Mouse (Mus musculus) midbrain, postnatal 0 days (tissue): Measurements from ENCODE around the gene Bfsp1. TPM values are rescaled to one million over a fixed set of nuclear protein-coding genes. Genes with fewer than 3 reads are reported as not detected.

Experiments
- ATAC-seq: fragments of 200-750 bp; cut with Nextera tagmentation; 2 replicates; pipeline ENCODE4 v1.8.0; 2017; ENCODE audit warnings: moderate number of reproducible peaks, mild to moderate bottlenecking, moderate TSS enrichment, moderate library complexity; ENCODE audit not compliant: low FRiP score
- DNase-seq: peaks from one replicate; pipeline ENCODE4 v3.0.0-alpha.2; 2015; ENCODE audit warnings: low spot score
- H3K27ac ChIP-seq: fragments of 300-500 bp; sonication (generic); 2 replicates; pipeline ENCODE4 v1.5.1; 2014; ENCODE audit warnings: low read depth, mild to moderate bottlenecking, low read length, mixed read lengths
- H3K27me3 ChIP-seq: fragments of 300-500 bp; sonication (generic); 2 replicates; pipeline ENCODE4 v1.6.1; 2014; ENCODE audit warnings: low read length, control low read depth, mixed read lengths; ENCODE audit not compliant: insufficient read depth
- H3K36me3 ChIP-seq: fragments of 300-500 bp; sonication (generic); 2 replicates; pipeline ENCODE4 v1.6.1; 2014; ENCODE audit warnings: low read length, control low read depth, mixed read lengths; ENCODE audit not compliant: insufficient read depth
- H3K4me1 ChIP-seq: fragments of 300-500 bp; sonication (generic); 2 replicates; pipeline ENCODE4 v1.6.1; 2014; ENCODE audit warnings: mild to moderate bottlenecking, control low read depth, antibody characterized with exemption, low read length, mixed read lengths; ENCODE audit not compliant: insufficient read depth
- H3K4me2 ChIP-seq: fragments of 300-500 bp; sonication (generic); 2 replicates; pipeline ENCODE4 v1.6.1; 2014; ENCODE audit warnings: low read depth, mild to moderate bottlenecking, low read length, mixed read lengths; ENCODE audit not compliant: poor library complexity, severe bottlenecking
- H3K4me3 ChIP-seq: fragments of 300-500 bp; sonication (generic); 2 replicates; pipeline ENCODE4 v1.5.1; 2014; ENCODE audit warnings: low read depth, mild to moderate bottlenecking, low read length, moderate library complexity
- H3K9ac ChIP-seq: fragments of 300-500 bp; sonication (generic); replicated peaks from 2 replicates; pipeline ENCODE4 v1.6.1; 2014; ENCODE audit warnings: mild to moderate bottlenecking, low read length, moderate library complexity, mixed read lengths; ENCODE audit not compliant: poor library complexity, severe bottlenecking
- H3K9me3 ChIP-seq: fragments of 300-500 bp; sonication (generic); 2 replicates; pipeline ENCODE4 v1.6.1; 2016; ENCODE audit warnings: low read length, control low read depth
- CTCF ChIP-seq: IDR thresholded peaks from 2 replicates; pipeline ENCODE4 v1.5.1; 2016; ENCODE audit warnings: antibody characterized with exemption, mild to moderate bottlenecking
- WGBS: fragments of 180-500 bp; shearing (Covaris S2); extraction: QIAGEN DNeasy Blood & Tissue Kit; methylation state at CpG from one replicate; pipeline ENCODE4 v1.1.7; 2014; 5-methylcytosine and 5-hydroxymethylcytosine counted together
- polyA plus RNA-seq: library from polyadenylated mRNA; unstranded; fragments of >200 nt; fragmentation: Nextera tagmentation; extraction: Ambion mirVana; gene quantifications from 2 replicates; pipeline ENCODE4 v1.2.1, GENCODE M21; 2015
- total RNA-seq: library from RNA; depleted of rRNA; stranded (reverse); fragments of >200 nt; gene quantifications from 2 replicates; pipeline ENCODE4 v1.2.3, GENCODE M21; 2014

Bfsp1 gene
- total and polyA plus RNA-seq, 2 experiments from 2014 or later = 1.5 to 2.5 TPM

DNA sequence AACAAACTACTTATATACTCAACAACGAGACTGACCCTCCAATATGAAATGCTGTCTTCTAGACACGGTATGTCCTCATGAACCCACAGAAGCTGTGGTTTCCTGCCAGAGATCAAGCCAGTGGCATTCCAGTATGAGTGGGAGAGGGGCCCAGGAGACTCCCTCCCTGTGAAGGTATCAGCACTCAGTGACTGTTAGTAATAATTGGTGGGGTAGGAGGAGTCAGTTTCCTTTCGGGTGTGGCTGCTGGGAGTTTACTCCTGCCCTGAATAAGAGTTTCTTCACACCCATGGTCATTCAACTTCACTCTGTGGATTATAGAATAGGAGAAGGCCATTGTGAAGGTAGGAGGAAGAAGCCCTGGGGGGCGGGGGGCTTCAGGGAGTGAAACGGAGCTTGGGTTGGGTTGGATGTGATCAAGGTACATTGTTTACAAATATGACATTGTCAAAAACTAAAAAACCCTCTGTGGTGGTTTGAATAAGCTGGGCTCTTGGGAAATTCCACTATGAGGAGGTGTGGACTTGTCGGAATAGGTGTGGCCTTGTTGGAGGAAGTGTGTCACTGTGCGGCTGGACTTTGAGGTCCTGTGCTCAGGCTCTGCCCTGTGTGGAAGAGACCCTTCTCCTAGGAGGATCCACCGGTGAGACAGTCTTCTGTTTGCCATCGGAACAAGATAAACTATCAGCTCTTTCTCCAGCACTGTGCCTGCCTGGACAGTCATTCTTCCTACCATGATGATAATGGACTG lies 36.7 kb upstream of the Bfsp1 start:
- no peaks in the 10 kb centered on the region for H3K27me3 ChIP-seq
- H3K4me1 ChIP-seq = no peaks in the 10 kb centered on the region
- TF ChIP-seq CTCF = no peak
- no peak overlapping the region for H3K9ac ChIP-seq
- ATAC-seq = no peak
- no peaks in the 10 kb centered on the region for H3K36me3 ChIP-seq
- H3K4me3 ChIP-seq = no peak overlapping the region
- no peak overlapping the region for H3K27ac ChIP-seq
- no peak for DNase-seq
- no peak overlapping the region for H3K4me2 ChIP-seq
- 93% methylated on average over 9 of the region's 9 CpGs for WGBS
- H3K9me3 ChIP-seq = no peaks in the 10 kb centered on the region

DNA sequence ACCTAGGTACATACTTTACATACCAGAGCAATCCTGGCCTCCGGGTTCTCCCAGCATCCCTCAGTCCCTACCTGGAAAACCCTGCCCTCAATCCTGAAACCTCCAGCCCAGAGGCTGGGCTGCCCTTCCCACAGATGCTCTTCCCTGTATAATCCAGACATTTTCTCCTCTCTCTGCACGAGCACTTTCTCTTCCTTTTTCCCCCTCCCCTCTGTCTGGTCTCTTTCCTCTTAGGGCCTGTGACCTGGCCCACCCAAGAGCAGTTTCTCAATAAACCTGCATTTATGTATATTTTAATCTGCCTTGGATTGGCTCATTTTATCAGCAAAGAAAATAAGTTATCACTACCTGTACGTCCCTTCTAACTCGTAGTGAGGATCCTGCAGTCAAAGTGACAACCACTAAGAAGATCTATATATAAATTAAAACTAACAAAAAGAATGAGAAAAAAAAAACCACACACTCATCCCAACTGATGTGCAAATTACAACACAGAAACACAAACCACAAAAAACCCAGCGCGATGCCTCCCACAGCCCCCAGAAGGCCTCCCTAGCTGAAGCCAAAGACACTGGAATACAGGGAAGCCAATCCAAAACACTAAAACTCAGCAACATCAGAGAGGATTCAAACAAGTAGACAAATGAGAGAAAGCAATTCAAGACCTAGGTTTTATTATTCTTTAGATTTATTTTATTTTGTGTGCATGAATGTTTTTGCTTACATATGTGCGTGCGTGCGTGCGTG lies 28.5 kb upstream of the Bfsp1 start:
- H3K27me3 ChIP-seq = no peaks in the 10 kb centered on the region
- no peak overlapping the region for H3K4me3 ChIP-seq
- no peak overlapping the region for H3K4me2 ChIP-seq
- 89% methylated on average over 10 of the region's 10 CpGs for WGBS
- ATAC-seq = no peak
- DNase-seq = no peak
- no peaks in the 10 kb centered on the region for H3K36me3 ChIP-seq
- TF ChIP-seq CTCF = no peak
- H3K9me3 ChIP-seq = no peaks in the 10 kb centered on the region
- H3K27ac ChIP-seq = no peak overlapping the region
- H3K4me1 ChIP-seq = no peaks in the 10 kb centered on the region
- H3K9ac ChIP-seq = no peak overlapping the region

DNA sequence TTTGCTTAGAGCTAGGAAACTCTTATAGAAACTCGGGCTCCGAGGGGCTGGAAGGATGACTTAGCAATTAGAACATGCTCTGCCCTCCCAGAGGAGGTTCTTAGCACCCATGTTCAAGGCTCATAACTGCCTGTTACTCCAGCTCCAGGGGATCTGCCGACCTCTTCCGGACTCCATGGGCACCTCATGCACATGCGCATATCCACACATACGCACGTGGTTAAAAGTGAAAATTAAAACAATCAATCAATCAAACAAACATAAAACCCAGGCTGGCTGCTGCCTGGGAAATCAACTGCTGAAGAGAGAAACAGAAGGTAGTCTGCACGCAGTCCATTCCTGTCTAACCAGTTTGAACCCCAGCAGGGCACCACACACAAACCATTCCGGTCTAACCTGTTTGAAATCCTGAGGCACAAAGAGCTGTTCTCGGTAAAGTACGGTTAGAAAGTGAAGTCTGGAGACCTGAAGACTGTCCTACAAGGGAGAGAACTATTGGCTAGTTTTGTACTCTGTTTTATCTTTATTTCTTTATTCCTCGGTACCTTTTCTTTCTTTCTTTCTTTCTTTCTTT lies 27.0 kb upstream of the Bfsp1 start:
- Histone ChIP-seq H3K27me3 (no peaks in the 10 kb centered on the region), H3K9ac (no peak overlapping the region), H3K9me3 (no peaks in the 10 kb centered on the region), H3K27ac (no peak overlapping the region), H3K4me1 (no peaks in the 10 kb centered on the region), H3K4me3 (no peak overlapping the region), H3K36me3 (no peaks in the 10 kb centered on the region), H3K4me2 (no peak overlapping the region)
- ATAC-seq (no peak), DNase-seq (no peak)
- WGBS = 75% methylated on average over 12 of the region's 12 CpGs
- no peak for TF ChIP-seq CTCF

DNA sequence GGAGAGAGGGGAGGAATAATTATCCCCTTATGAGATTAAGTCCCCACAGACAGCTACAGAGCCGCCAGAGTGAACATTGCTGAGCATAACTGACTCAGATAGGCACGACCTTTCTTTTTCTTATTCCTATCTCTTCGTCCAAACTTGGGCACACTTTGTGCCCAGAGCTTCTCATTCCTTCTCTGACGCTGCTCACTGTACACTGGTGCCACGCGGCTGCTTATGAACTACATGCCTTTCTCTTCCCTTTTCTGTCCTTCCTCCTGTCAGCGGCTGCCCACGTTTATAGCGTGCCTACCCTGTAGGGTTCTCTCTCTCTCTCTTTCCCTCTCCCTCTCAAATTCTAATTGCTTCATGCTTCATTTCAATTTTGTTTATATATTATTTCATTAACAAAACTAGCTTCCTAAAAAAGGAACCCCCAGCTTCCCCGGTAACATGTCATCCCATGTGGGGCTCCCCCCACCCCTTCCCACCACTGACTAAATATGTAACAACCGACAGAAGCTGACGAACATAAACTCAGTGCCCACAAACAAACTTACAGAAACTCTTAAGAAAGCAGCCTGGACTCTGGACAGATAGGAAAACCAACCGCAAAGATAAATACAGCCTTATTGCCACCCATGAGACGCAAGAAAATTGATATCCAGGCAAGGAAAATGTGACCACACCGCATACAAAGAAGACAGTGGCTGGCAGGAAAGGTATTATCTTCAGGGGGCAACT lies 26.3 kb upstream of the Bfsp1 start:
- DNase-seq (no peak), ATAC-seq (no peak)
- H3K27me3 ChIP-seq = no peaks in the 10 kb centered on the region
- no peak overlapping the region for H3K4me2 ChIP-seq
- H3K4me1 ChIP-seq = no peaks in the 10 kb centered on the region
- H3K9ac ChIP-seq = no peak overlapping the region
- H3K36me3 ChIP-seq = no peaks in the 10 kb centered on the region
- H3K27ac ChIP-seq = no peak overlapping the region
- WGBS = 84% methylated on average over 15 of the region's 15 CpGs
- no peaks in the 10 kb centered on the region for H3K9me3 ChIP-seq
- no peak for TF ChIP-seq CTCF
- H3K4me3 ChIP-seq = no peak overlapping the region

DNA sequence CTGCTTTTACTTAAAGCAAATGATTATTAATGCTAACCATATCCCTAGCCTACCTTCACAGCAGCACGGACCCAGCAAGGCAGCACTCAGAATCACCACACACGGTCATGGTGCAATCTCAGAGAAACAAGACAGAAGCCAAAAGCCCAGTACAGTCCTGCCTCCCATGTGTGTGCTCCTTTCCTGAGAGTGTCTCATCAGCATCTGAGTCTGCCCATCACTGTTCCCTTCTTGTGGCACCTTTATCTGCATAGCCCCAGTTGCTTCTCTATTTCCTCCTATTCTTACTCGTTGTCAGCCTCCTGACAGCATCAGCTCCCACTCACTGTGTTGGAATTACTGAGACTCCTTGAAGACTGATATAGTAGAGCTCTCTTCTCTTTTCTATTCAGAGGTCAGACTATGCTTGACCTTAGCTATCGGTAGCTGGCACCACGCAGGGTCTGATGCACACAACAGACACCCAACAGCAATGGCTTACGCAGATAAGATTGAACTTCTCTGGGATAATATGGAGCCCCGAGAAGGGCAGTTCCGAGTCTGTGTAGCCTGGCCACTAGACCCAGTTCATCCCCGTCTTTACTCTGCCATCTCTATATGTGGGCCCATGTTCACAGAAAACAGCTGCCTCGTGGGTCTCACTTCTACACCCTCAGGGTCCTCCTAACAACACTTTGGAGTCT lies 19.8 kb upstream of the Bfsp1 start:
- Histone ChIP-seq H3K9ac (no peak overlapping the region), H3K36me3 (no peaks in the 10 kb centered on the region), H3K27ac (no peak overlapping the region), H3K27me3 (no peaks in the 10 kb centered on the region), H3K9me3 (no peaks in the 10 kb centered on the region), H3K4me3 (no peak overlapping the region), H3K4me2 (no peak overlapping the region), H3K4me1 (no peaks in the 10 kb centered on the region)
- DNase-seq (no peak), ATAC-seq (no peak)
- no peak for TF ChIP-seq CTCF
- WGBS = 84% methylated on average over 10 of the region's 10 CpGs
